Mouse (Mus musculus): Measurements from ENCODE around the gene S100a11. TPM values are rescaled to one million over a fixed set of nuclear protein-coding genes. Genes with fewer than 3 reads are reported as not detected.

Gene S100a11
- total and polyA plus RNA-seq, 3 experiments = 47.2 to 468 (median 75.2) TPM

GRCm38 (mm10) chr3:93527300-93527699 is 7.0 kb downstream of the S100a11 start:
- no peaks in the 10 kb centered on the region for H3K27me3 ChIP-seq (replicated peaks)
- dilution Hi-C loops (cut with MboI; ENCODE audit: extremely low pct_ligation_motif_present, extremely low pct_unique_long_range_greater_than_20kb, low sequenced_read_pairs) (no loop called here), in situ Hi-C loops (cut with MboI; ENCODE audit: low pct_ligation_motif_present, low pct_unique_long_range_greater_than_20kb, low sequenced_read_pairs) (no loop called here)
- peaks cover 37 to 47% of the 10 kb centered on the region in 2 experiments for H3K36me3 ChIP-seq (replicated peaks in 1 of 2; ENCODE audit: control insufficient read depth in 1 of 2, insufficient read depth in 1 of 2, low read length in 1 of 2)
- no peak overlapping the region for H3K4me3 ChIP-seq (replicated peaks in 1 of 3; ENCODE audit: low read depth in 2 of 3, low read length in 2 of 3, poor library complexity in 1 of 3)
- H3K4me2 ChIP-seq (ENCODE audit: insufficient read depth, low read depth, poor library complexity, severe bottlenecking) = no peak overlapping the region
- TF ChIP-seq NRF1 (IDR thresholded peaks at IDR 0.05; ENCODE audit: low read depth, low read length) = no peak
- no peak for TF ChIP-seq ZMIZ1 (IDR thresholded peaks at IDR 0.05; ENCODE audit: low read depth, low read length)
- TF ChIP-seq CHD2 (IDR thresholded peaks at IDR 0.05; ENCODE audit: low read length) = no peak
- TF ChIP-seq MAZ (IDR thresholded peaks at IDR 0.05; ENCODE audit: low read depth, low read length) = no peak
- TF ChIP-seq GABPA (IDR thresholded peaks at IDR 0.05; ENCODE audit: insufficient replicate concordance, low read depth, low read length) = no peak
- TF ChIP-seq ZNF384 (IDR thresholded peaks at IDR 0.05; ENCODE audit: low read depth, low read length) = no peak
- TF ChIP-seq RCOR1 (conservative IDR thresholded peaks at IDR 0.05; ENCODE audit: low read depth, low read length) = no peak
- no peak for TF ChIP-seq CTCF (conservative IDR thresholded peaks at IDR 0.05 in 1 of 2, IDR thresholded peaks at IDR 0.05 in 1 of 2; ENCODE audit: low read depth in 2 of 2, low read length in 2 of 2)
- no peak for TF ChIP-seq HCFC1 (IDR thresholded peaks at IDR 0.05; ENCODE audit: low read depth, low read length)
- TF ChIP-seq USF2 (conservative IDR thresholded peaks at IDR 0.05; ENCODE audit: low read depth, low read length) = no peak
- DNase-seq (ENCODE audit: extremely low read depth) = no peak
- no peaks in the 10 kb centered on the region for H3K9me3 ChIP-seq (replicated peaks; ENCODE audit: low read length)
- peaks cover 12 to 25% of the 10 kb centered on the region in 2 experiments for H3K4me1 ChIP-seq (ENCODE audit: control insufficient read depth in 1 of 2, insufficient read depth in 2 of 2)
- no peak overlapping the region for H3K9ac ChIP-seq (ENCODE audit: insufficient read depth, low read depth)
- no peak overlapping the region for H3K27ac ChIP-seq (ENCODE audit: insufficient read depth, low read depth)
- H3K79me2 ChIP-seq (replicated peaks; ENCODE audit: control insufficient read depth, extremely low read depth, insufficient read depth, poor library complexity, severe bottlenecking) = peaks cover 16% of the 10 kb centered on the region

GRCm38 (mm10) chr3:93528807-93529206 is 8.5 kb downstream of the S100a11 start:
- no peak overlapping the region for H3K9ac ChIP-seq (ENCODE audit: insufficient read depth, low read depth)
- no peak overlapping the region for H3K4me2 ChIP-seq (ENCODE audit: insufficient read depth, low read depth, poor library complexity, severe bottlenecking)
- no peak overlapping the region for H3K27ac ChIP-seq (ENCODE audit: insufficient read depth, low read depth)
- peaks cover 11 to 12% of the 10 kb centered on the region in 2 experiments for H3K4me1 ChIP-seq (ENCODE audit: control insufficient read depth in 1 of 2, insufficient read depth in 2 of 2)
- dilution Hi-C loops (cut with MboI; ENCODE audit: extremely low pct_ligation_motif_present, extremely low pct_unique_long_range_greater_than_20kb, low sequenced_read_pairs) = no loop called here
- no peak for TF ChIP-seq RCOR1 (conservative IDR thresholded peaks at IDR 0.05; ENCODE audit: low read depth, low read length)
- TF ChIP-seq ELF1 (IDR thresholded peaks at IDR 0.05; ENCODE audit: low read depth, low read length) = no peak
- no peak for TF ChIP-seq CTCF (conservative IDR thresholded peaks at IDR 0.05 in 1 of 2, IDR thresholded peaks at IDR 0.05 in 1 of 2; ENCODE audit: low read depth in 2 of 2, low read length in 2 of 2)
- TF ChIP-seq SIN3A (IDR thresholded peaks at IDR 0.05; ENCODE audit: low read length) = no peak
- no peak for TF ChIP-seq PAX5 (IDR thresholded peaks at IDR 0.05; ENCODE audit: low read length)
- DNase-seq (ENCODE audit: extremely low read depth) = no peak
- H3K27me3 ChIP-seq (replicated peaks) = no peaks in the 10 kb centered on the region
- in situ Hi-C loops (cut with MboI; ENCODE audit: low pct_ligation_motif_present, low pct_unique_long_range_greater_than_20kb, low sequenced_read_pairs) = no loop called here
- H3K4me3 ChIP-seq (replicated peaks in 1 of 3; ENCODE audit: low read depth in 2 of 3, low read length in 2 of 3, poor library complexity in 1 of 3) = no peak overlapping the region
- no peaks in the 10 kb centered on the region for H3K9me3 ChIP-seq (replicated peaks; ENCODE audit: low read length)
- peaks cover 4% of the 10 kb centered on the region; the same call in 1 of the 2 replicates for H3K79me2 ChIP-seq (replicated peaks; ENCODE audit: control insufficient read depth, extremely low read depth, insufficient read depth, poor library complexity, severe bottlenecking)
- peaks cover 34 to 37% of the 10 kb centered on the region in 2 experiments for H3K36me3 ChIP-seq (replicated peaks in 1 of 2; ENCODE audit: control insufficient read depth in 1 of 2, insufficient read depth in 1 of 2, low read length in 1 of 2)

GRCm38 (mm10) chr3:93537068-93537576 is 16.8 kb downstream of the S100a11 start:
- in situ Hi-C loops (cut with MboI; ENCODE audit: low pct_ligation_motif_present, low pct_unique_long_range_greater_than_20kb, low sequenced_read_pairs) (no loop called here), dilution Hi-C loops (cut with MboI; ENCODE audit: extremely low pct_ligation_motif_present, extremely low pct_unique_long_range_greater_than_20kb, low sequenced_read_pairs) (no loop called here)
- no peak overlapping the region for H3K9ac ChIP-seq (ENCODE audit: insufficient read depth, low read depth)
- H3K27ac ChIP-seq (ENCODE audit: insufficient read depth, low read depth) = no peak overlapping the region
- no peak overlapping the region for H3K4me3 ChIP-seq (replicated peaks in 1 of 3; ENCODE audit: low read depth in 2 of 3, low read length in 2 of 3, poor library complexity in 1 of 3)
- DNase-seq (ENCODE audit: extremely low read depth) = no peak
- H3K9me3 ChIP-seq (replicated peaks; ENCODE audit: low read length) = no peaks in the 10 kb centered on the region
- no peak overlapping the region for H3K4me2 ChIP-seq (ENCODE audit: insufficient read depth, low read depth, poor library complexity, severe bottlenecking)
- H3K79me2 ChIP-seq (replicated peaks; ENCODE audit: control insufficient read depth, extremely low read depth, insufficient read depth, poor library complexity, severe bottlenecking) = no peaks in the 10 kb centered on the region
- no peaks in the 10 kb centered on the region for H3K27me3 ChIP-seq (replicated peaks)
- H3K36me3 ChIP-seq (replicated peaks in 1 of 2; ENCODE audit: control insufficient read depth in 1 of 2, insufficient read depth in 1 of 2, low read length in 1 of 2) = no peaks in the 10 kb centered on the region
- TF ChIP-seq MEF2A (IDR thresholded peaks at IDR 0.05; ENCODE audit: borderline replicate concordance, low read depth, low read length) = no peak
- no peak for TF ChIP-seq EP300 (IDR thresholded peaks at IDR 0.05; ENCODE audit: low read length)
- TF ChIP-seq ZKSCAN1 (IDR thresholded peaks at IDR 0.05; ENCODE audit: borderline replicate concordance, low read depth, low read length) = no peak
- no peak for TF ChIP-seq IRF4 (IDR thresholded peaks at IDR 0.05; ENCODE audit: low read depth, low read length)
- peak; percentile 50 for TF ChIP-seq RAD21 (IDR thresholded peaks at IDR 0.05; ENCODE audit: low read depth, low read length)
- peak in 1 of 2 experiments; percentile 60; a peak in 2 of 4 replicates for TF ChIP-seq CTCF (conservative IDR thresholded peaks at IDR 0.05 in 1 of 2, IDR thresholded peaks at IDR 0.05 in 1 of 2; ENCODE audit: low read depth in 2 of 2, low read length in 2 of 2)
- no peak for TF ChIP-seq GABPA (IDR thresholded peaks at IDR 0.05; ENCODE audit: insufficient replicate concordance, low read depth, low read length)
- TF ChIP-seq USF2 (conservative IDR thresholded peaks at IDR 0.05; ENCODE audit: low read depth, low read length) = no peak
- peak; percentile 70 for TF ChIP-seq SMC3 (IDR thresholded peaks at IDR 0.05; ENCODE audit: low read depth, low read length)
- no peak for TF ChIP-seq HCFC1 (IDR thresholded peaks at IDR 0.05; ENCODE audit: low read depth, low read length)
- peaks cover 2 to 24% of the 10 kb centered on the region in 2 experiments; a peak in 3 of 4 replicates for H3K4me1 ChIP-seq (ENCODE audit: control insufficient read depth in 1 of 2, insufficient read depth in 2 of 2)

Measured in CH12.LX (cell line).